Mouse (Mus musculus) cerebellum, adult 11-12 months (tissue): Measurements from ENCODE around the gene Kctd12.

ENCODE experiments used
- DNase-seq: peaks from one replicate; pipeline ENCODE4 v3.0.0; 2022

Kctd12 gene

DNA sequence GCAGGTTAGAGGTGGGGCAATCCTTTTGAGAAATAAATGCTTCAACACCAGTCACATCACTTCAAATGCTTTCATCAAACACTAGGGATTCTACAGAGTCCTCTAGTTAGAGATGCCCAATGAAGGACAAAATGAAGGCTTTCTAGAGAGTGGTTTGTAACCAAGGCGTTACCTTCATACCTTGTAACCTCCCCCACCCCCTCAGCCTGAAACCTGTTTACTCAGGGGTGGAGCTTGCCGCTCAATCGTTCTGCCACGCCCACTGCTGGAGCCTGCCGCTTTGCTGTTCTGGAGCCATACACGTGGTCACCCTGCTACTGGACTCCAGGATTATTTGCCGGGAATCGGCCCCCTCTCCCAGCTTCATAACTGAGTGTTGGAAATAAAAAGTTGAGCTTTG is 28.9 kb downstream of the Kctd12 start:
- no peak for DNase-seq

- no peak for DNase-seq
These were observed 30.5 kb downstream of the Kctd12 start for GRCm38 (mm10) chr14:102951974-102952373.

DNA sequence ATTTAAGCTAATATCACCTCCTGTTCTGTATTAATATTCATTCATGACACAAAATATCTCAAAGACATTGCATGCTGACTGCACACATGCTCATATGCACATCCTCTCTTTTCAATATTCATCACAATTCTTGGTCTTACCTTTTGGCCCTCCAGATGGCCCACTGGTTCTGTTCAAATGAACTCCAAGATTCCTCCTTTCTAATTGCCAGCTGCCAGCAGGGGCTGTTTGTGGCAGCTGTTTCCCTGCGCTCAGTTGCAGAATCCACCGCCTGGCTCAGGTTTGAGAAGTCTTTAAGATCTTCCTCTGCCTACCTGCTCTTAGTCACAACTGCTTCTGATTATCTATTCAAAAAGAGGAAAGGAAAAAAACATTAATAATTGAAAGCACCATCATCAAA is 34.6 kb downstream of the Kctd12 start:
- DNase-seq: no peak

DNA sequence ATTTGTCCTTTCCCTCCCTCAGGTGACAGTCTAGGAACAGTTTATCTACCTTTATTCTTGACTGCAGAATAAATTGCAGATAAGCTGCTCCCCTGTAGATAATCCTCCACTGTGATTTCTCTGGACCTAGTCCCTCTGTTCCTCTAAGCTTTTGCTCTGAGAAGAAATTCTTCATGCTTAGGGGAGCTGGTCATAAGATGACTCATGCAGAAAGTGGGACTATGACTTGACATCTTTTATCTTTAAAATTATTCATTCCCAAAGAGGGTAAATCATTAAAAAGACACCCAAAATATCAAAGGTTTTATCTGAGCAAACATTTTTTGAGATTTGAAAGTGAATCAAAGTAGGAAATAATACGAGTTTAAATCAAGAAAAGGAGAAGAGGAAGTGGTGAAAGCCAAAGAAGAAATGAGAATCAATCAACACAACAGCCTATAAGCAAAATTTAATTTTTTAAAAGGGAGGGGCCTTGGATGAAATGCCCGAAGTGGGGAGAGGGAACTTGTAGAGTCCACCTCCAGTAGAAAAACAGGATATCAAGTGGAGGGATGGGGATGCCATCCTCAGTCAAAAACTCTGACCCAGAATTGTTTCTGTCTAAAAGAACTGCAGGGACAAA is 40.1 kb downstream of the Kctd12 start:
- DNase-seq: no peak

- no peak for DNase-seq
These were observed 47.6 kb downstream of the Kctd12 start for GRCm38 (mm10) chr14:102934878-102935277.

DNA sequence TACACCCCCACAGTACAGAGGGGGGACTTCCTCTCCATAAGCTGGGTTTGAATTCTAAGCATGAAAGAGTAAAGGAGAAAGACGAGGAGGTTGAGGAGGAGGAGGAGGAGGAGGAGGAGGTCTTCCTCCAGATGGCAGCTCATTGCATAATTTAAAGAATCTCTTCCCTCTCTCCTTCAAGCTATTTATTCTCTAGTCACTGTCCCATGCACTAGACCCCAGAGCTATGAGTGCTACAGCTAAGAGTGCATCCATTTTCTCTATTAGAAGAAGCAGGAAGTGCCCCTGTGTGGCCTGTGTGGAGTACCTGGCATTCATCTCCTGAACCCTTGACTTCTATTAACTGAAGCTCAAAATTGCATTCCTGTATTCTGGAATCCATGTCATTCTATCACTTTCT is 51.5 kb downstream of the Kctd12 start:
- no peak for DNase-seq

GRCm38 (mm10) chr14:102929545-102929944 is 52.9 kb downstream of the Kctd12 start:
- DNase-seq: no peak

GRCm38 (mm10) chr14:102927847-102928466 is 54.5 kb downstream of the Kctd12 start:
- DNase-seq: no peak
